Mouse (Mus musculus): ENCODE data around the gene Gbp2.

DNA sequence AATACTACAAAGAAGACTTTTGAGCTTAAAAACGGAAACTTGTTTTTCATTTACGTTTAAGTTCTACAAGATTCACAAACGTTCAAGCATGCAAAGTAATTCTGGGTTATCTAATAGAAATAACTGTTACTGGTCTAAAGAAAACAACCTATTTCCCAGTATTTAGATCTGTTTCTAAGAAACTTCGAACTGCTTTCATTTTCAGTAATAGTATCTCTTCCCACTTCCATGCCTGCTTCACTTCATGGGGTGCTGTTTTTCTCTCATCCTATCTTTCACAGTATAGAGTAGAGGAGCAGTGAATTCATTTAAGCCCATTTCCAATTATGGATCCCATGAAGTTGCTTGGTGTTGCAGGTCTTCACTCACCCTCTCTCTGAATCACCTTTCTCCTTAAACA lies 42.1 kb upstream of the Gbp2 start:
- TF ChIP-seq POLR2A (IDR thresholded peaks at IDR 0.05; ENCODE audit: low read depth, low read length) (no peak), CTCF (IDR thresholded peaks at IDR 0.05; ENCODE audit: extremely low read depth, insufficient read depth, insufficient read length, insufficient replicate concordance) (no peak)
